Mouse (Mus musculus): ENCODE results near the gene Dnpep. TPM values are rescaled to one million over a fixed set of nuclear protein-coding genes. Genes with fewer than 3 reads are reported as not detected.

The Dnpep gene
- total RNA-seq, 2 experiments from 2014 or later, result 39.7 to 41.7 TPM

GRCm38 (mm10) chr1:75331271-75331670, 13.5 kb upstream of the Dnpep start:
- ATAC-seq (replicated peaks; ENCODE audit: poor library complexity), result no peak

- ATAC-seq (replicated peaks; ENCODE audit: poor library complexity), result no peak
Measured at GRCm38 (mm10) chr1:75327461-75327860, 9.7 kb upstream of the Dnpep start.

GRCm38 (mm10) chr1:75319166-75319565, 1.4 kb upstream of the Dnpep start:
- no peak for ATAC-seq (replicated peaks; ENCODE audit: poor library complexity)

- ATAC-seq (replicated peaks; ENCODE audit: poor library complexity), result no peak
Measured at GRCm38 (mm10) chr1:75318736-75319135, 946 bp upstream of the Dnpep start.

GRCm38 (mm10) chr1:75318301-75318700, 511 bp upstream of the Dnpep start:
- ATAC-seq (replicated peaks; ENCODE audit: poor library complexity), result no peak

GRCm38 (mm10) chr1:75316861-75317240, 939 bp downstream of the Dnpep start:
- ATAC-seq (replicated peaks; ENCODE audit: poor library complexity), result peak; percentile 27

- no peak for ATAC-seq (replicated peaks; ENCODE audit: poor library complexity)
Measured at GRCm38 (mm10) chr1:75315456-75316365, 2.1 kb downstream of the Dnpep start.

GRCm38 (mm10) chr1:75315011-75315410, 2.8 kb downstream of the Dnpep start:
- no peak for ATAC-seq (replicated peaks; ENCODE audit: poor library complexity)

- ATAC-seq (replicated peaks; ENCODE audit: poor library complexity), result no peak
Measured at GRCm38 (mm10) chr1:75311694-75312093, 6.1 kb downstream of the Dnpep start.

- no peak for ATAC-seq (replicated peaks; ENCODE audit: poor library complexity)
Measured at GRCm38 (mm10) chr1:75304662-75305061, 13.1 kb downstream of the Dnpep start.

GRCm38 (mm10) chr1:75294294-75294693, 23.5 kb downstream of the Dnpep start:
- no peak for ATAC-seq (replicated peaks; ENCODE audit: poor library complexity)

GRCm38 (mm10) chr1:75293331-75293701, 24.5 kb downstream of the Dnpep start:
- ATAC-seq (replicated peaks; ENCODE audit: poor library complexity), result no peak

GRCm38 (mm10) chr1:75292476-75293330, 25.1 kb downstream of the Dnpep start:
- ATAC-seq (replicated peaks; ENCODE audit: poor library complexity), result no peak

GRCm38 (mm10) chr1:75291321-75291720, 26.5 kb downstream of the Dnpep start:
- no peak for ATAC-seq (replicated peaks; ENCODE audit: poor library complexity)

- peak; percentile 50; the same call in 1 of the 2 replicates for ATAC-seq (replicated peaks; ENCODE audit: poor library complexity)
Measured at GRCm38 (mm10) chr1:75290582-75290981, 27.2 kb downstream of the Dnpep start.

GRCm38 (mm10) chr1:75289888-75290431, 27.8 kb downstream of the Dnpep start:
- no peak for ATAC-seq (replicated peaks; ENCODE audit: poor library complexity)

GRCm38 (mm10) chr1:75289376-75289775, 28.4 kb downstream of the Dnpep start:
- no peak for ATAC-seq (replicated peaks; ENCODE audit: poor library complexity)

- no peak for ATAC-seq (replicated peaks; ENCODE audit: poor library complexity)
Measured at GRCm38 (mm10) chr1:75284911-75285310, 32.9 kb downstream of the Dnpep start.

- ATAC-seq (replicated peaks; ENCODE audit: poor library complexity), result no peak
Measured at GRCm38 (mm10) chr1:75283017-75283416, 34.8 kb downstream of the Dnpep start.

- no peak for ATAC-seq (replicated peaks; ENCODE audit: poor library complexity)
Measured at GRCm38 (mm10) chr1:75278228-75278627, 39.6 kb downstream of the Dnpep start, which contains the start of gene Resp18. Gene Resp18, minus strand, starts transcription at chr1:75278415.
